Mouse (Mus musculus) thymus, adult 2 months (tissue): ENCODE data around the gene 1700037H04Rik.

Source experiments
- CTCF ChIP-seq: fragments of 200-500 bp; IDR thresholded peaks from 2 replicates; pipeline ENCODE4 v1.5.1; 2012; ENCODE audit warnings: mild to moderate bottlenecking, control low read depth, low read length, moderate library complexity, borderline replicate concordance; ENCODE audit not compliant: control insufficient read depth, poor library complexity, insufficient read depth; ENCODE audit errors: extremely low read depth
- POLR2A ChIP-seq: fragments of 200-500 bp; IDR thresholded peaks from 2 replicates; pipeline ENCODE4 v1.6.1; 2012; ENCODE audit warnings: mild to moderate bottlenecking, low read length, control low read depth, moderate library complexity; ENCODE audit not compliant: control insufficient read depth, poor library complexity, insufficient read depth; ENCODE audit errors: extremely low read depth

DNA sequence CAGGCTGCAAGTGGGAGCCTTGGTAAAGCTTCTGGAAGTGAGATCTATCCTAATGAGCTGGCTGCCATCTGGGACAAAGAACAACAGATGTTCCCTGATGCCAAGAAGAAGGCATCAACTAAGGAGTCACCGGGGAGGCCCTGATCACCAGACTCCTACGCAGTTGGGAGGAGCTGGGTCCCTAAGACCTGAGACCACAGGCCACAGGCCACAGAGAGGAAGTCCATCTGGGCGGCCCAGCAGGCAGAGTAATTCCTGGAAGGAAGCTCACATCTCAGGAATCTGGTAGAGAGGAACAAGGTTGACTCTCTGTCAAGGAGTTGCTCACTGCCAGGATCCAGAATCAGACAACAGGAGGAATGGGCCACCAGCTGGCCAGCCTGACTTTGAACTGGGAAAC is 35.7 kb downstream of the 1700037H04Rik start:
- TF ChIP-seq CTCF (no peak), POLR2A (no peak)
